Mouse (Mus musculus) heart, embryonic 11.5 days (tissue): Measurements from ENCODE around the gene Fkbp14. TPM values are rescaled to one million over a fixed set of nuclear protein-coding genes. Genes with fewer than 3 reads are reported as not detected.

Experiments
- ATAC-seq: fragments of 200-750 bp; cut with Nextera tagmentation; replicated peaks from 2 replicates; pipeline ENCODE4 v1.8.0; 2017; ENCODE audit warnings: moderate library complexity; ENCODE audit not compliant: insufficient number of reproducible peaks, low FRiP score, low TSS enrichment
- H3K27ac ChIP-seq: fragments of 300-500 bp; sonication (generic); 2 replicates; pipeline ENCODE4 v1.5.1; 2014; ENCODE audit warnings: mild to moderate bottlenecking, low read depth, low read length
- H3K27me3 ChIP-seq: fragments of 300-500 bp; sonication (generic); 2 replicates; pipeline ENCODE4 v1.6.1; 2014; ENCODE audit warnings: mild to moderate bottlenecking, low read length, mixed read lengths; ENCODE audit not compliant: control insufficient read depth, insufficient read depth
- H3K36me3 ChIP-seq: fragments of 300-500 bp; sonication (generic); 2 replicates; pipeline ENCODE4 v1.6.1; 2014; ENCODE audit warnings: mild to moderate bottlenecking, low read length, moderate library complexity, mixed read lengths; ENCODE audit not compliant: control insufficient read depth, insufficient read depth
- H3K4me1 ChIP-seq: fragments of 300-500 bp; sonication (generic); 2 replicates; pipeline ENCODE4 v1.6.1; 2014; ENCODE audit warnings: low read length; ENCODE audit not compliant: control insufficient read depth, insufficient read depth
- H3K4me2 ChIP-seq: fragments of 300-500 bp; sonication (generic); 2 replicates; pipeline ENCODE4 v1.6.1; 2014; ENCODE audit warnings: mild to moderate bottlenecking, moderate library complexity
- H3K4me3 ChIP-seq: fragments of 300-500 bp; sonication (generic); 2 replicates; pipeline ENCODE4 v1.5.1; 2014; ENCODE audit warnings: low read depth, low read length
- H3K9ac ChIP-seq: fragments of 300-500 bp; sonication (generic); 2 replicates; pipeline ENCODE4 v1.6.1; 2014; ENCODE audit warnings: mild to moderate bottlenecking, low read depth, low read length, moderate library complexity
- H3K9me3 ChIP-seq: fragments of 300-500 bp; sonication (generic); replicated peaks from 2 replicates; pipeline ENCODE4 v1.6.1; 2016; ENCODE audit warnings: low read length; ENCODE audit not compliant: control insufficient read depth
- WGBS: fragments of 180-500 bp; shearing (Covaris S2); extraction: QIAGEN DNeasy Blood & Tissue Kit; methylation state at CpG from one replicate; pipeline ENCODE4 v1.1.7; 2014; ENCODE audit not compliant: insufficient replicate concordance; 5-methylcytosine and 5-hydroxymethylcytosine counted together
- polyA plus RNA-seq: library from polyadenylated mRNA; unstranded; fragments of >200 nt; fragmentation: Nextera tagmentation; extraction: Ambion mirVana; gene quantifications from 2 replicates; pipeline ENCODE4 v1.2.1, GENCODE M21; 2014

Fkbp14 gene
- polyA plus RNA-seq: 23.5 and 34.3 TPM in 2 replicates

- Histone ChIP-seq H3K4me2 (peak within 1 kb of the TSS; percentile 87), H3K9ac (peak within 1 kb of the TSS; percentile 12; the same call in 1 of the 2 replicates), H3K9me3 (no peaks in the 10 kb centered on the region), H3K27ac (no peak within 1 kb of the TSS), H3K4me3 (peak within 1 kb of the TSS; percentile 94; the same call in 1 of the 2 replicates), H3K36me3 (no peaks in the 10 kb centered on the region), H3K4me1 (peaks cover 3% of the 10 kb centered on the region; the same call in 1 of the 2 replicates), H3K27me3 (no peaks in the 10 kb centered on the region)
- WGBS: 77% methylated on average over 4 of the region's 4 CpGs
- no peak for ATAC-seq
Observed at GRCm38 (mm10) chr6:54597208-54597607, at the start of gene Fkbp14. Fkbp14 (minus strand) TSS chr6:54597308.

GRCm38 (mm10) chr6:54643181-54643580 is 46.1 kb upstream of the Fkbp14 start:
- no peaks in the 10 kb centered on the region for H3K27me3 ChIP-seq
- H3K4me1 ChIP-seq: peaks cover 3% of the 10 kb centered on the region; the same call in 1 of the 2 replicates
- no peak overlapping the region for H3K27ac ChIP-seq
- ATAC-seq: no peak
- no peak overlapping the region for H3K4me2 ChIP-seq
- no peaks in the 10 kb centered on the region; the same call in 1 of the 2 replicates for H3K36me3 ChIP-seq
- WGBS: 37% methylated on average over 4 of the region's 4 CpGs
- no peak overlapping the region for H3K9ac ChIP-seq
- no peaks in the 10 kb centered on the region for H3K9me3 ChIP-seq
- H3K4me3 ChIP-seq: no peak overlapping the region

- Histone ChIP-seq H3K9me3 (no peaks in the 10 kb centered on the region), H3K27ac (no peak overlapping the region), H3K27me3 (no peaks in the 10 kb centered on the region), H3K4me3 (no peak overlapping the region), H3K4me1 (peaks cover 3% of the 10 kb centered on the region; the same call in 1 of the 2 replicates), H3K9ac (no peak overlapping the region), H3K36me3 (no peaks in the 10 kb centered on the region; the same call in 1 of the 2 replicates), H3K4me2 (no peak overlapping the region)
- WGBS: 88% methylated on average over 2 of the region's 2 CpGs
- ATAC-seq: no peak
Observed at GRCm38 (mm10) chr6:54641953-54642352, 44.8 kb upstream of the Fkbp14 start.

- Histone ChIP-seq H3K27ac (no peak overlapping the region), H3K4me2 (no peak overlapping the region), H3K27me3 (no peaks in the 10 kb centered on the region), H3K9me3 (no peaks in the 10 kb centered on the region), H3K4me3 (no peak overlapping the region), H3K4me1 (peaks cover 3% of the 10 kb centered on the region; the same call in 1 of the 2 replicates), H3K36me3 (no peaks in the 10 kb centered on the region; the same call in 1 of the 2 replicates), H3K9ac (no peak overlapping the region)
- 90% methylated on average over 3 of the region's 3 CpGs for WGBS
- ATAC-seq: no peak
Observed at GRCm38 (mm10) chr6:54639877-54640276, 42.8 kb upstream of the Fkbp14 start.

- no peak for ATAC-seq
- Histone ChIP-seq H3K36me3 (no peaks in the 10 kb centered on the region), H3K4me2 (no peak overlapping the region), H3K27ac (no peak overlapping the region), H3K9me3 (no peaks in the 10 kb centered on the region), H3K4me1 (no peaks in the 10 kb centered on the region), H3K9ac (no peak overlapping the region), H3K4me3 (no peak overlapping the region), H3K27me3 (no peaks in the 10 kb centered on the region)
- 35% methylated on average over 3 of the region's 3 CpGs for WGBS
Observed at GRCm38 (mm10) chr6:54631462-54631861, 34.4 kb upstream of the Fkbp14 start.

GRCm38 (mm10) chr6:54629734-54630133 is 32.6 kb upstream of the Fkbp14 start:
- H3K27me3 ChIP-seq: no peaks in the 10 kb centered on the region
- H3K36me3 ChIP-seq: no peaks in the 10 kb centered on the region; the same call in 1 of the 2 replicates
- H3K9ac ChIP-seq: no peak overlapping the region
- no peak for ATAC-seq
- H3K27ac ChIP-seq: no peak overlapping the region
- no peak overlapping the region for H3K4me3 ChIP-seq
- H3K4me2 ChIP-seq: no peak overlapping the region
- H3K9me3 ChIP-seq: no peaks in the 10 kb centered on the region
- WGBS: 24% methylated on average over 7 of the region's 7 CpGs
- H3K4me1 ChIP-seq: no peaks in the 10 kb centered on the region

- Histone ChIP-seq H3K27ac (no peak overlapping the region), H3K9ac (no peak overlapping the region), H3K4me3 (no peak overlapping the region), H3K4me1 (no peaks in the 10 kb centered on the region), H3K36me3 (peaks cover 3% of the 10 kb centered on the region; the same call in 1 of the 2 replicates), H3K9me3 (no peaks in the 10 kb centered on the region), H3K27me3 (no peaks in the 10 kb centered on the region), H3K4me2 (no peak overlapping the region)
- WGBS: 79% methylated on average over 3 of the region's 3 CpGs
- ATAC-seq: no peak
Observed at GRCm38 (mm10) chr6:54628381-54628780, 31.3 kb upstream of the Fkbp14 start.

- Histone ChIP-seq H3K4me3 (no peak overlapping the region), H3K36me3 (peaks cover 7% of the 10 kb centered on the region; the same call in 1 of the 2 replicates), H3K9ac (no peak overlapping the region), H3K27me3 (no peaks in the 10 kb centered on the region), H3K9me3 (no peaks in the 10 kb centered on the region), H3K4me2 (no peak overlapping the region), H3K4me1 (peaks cover 3% of the 10 kb centered on the region; the same call in 1 of the 2 replicates), H3K27ac (no peak overlapping the region)
- no peak for ATAC-seq
- 70% methylated on average over 4 of the region's 4 CpGs for WGBS
Observed at GRCm38 (mm10) chr6:54620357-54620756, 23.2 kb upstream of the Fkbp14 start.

- no peak overlapping the region for H3K27ac ChIP-seq
- H3K9ac ChIP-seq: no peak overlapping the region
- ATAC-seq: no peak
- no peaks in the 10 kb centered on the region for H3K27me3 ChIP-seq
- H3K4me3 ChIP-seq: no peak overlapping the region
- no peak overlapping the region for H3K4me2 ChIP-seq
- H3K9me3 ChIP-seq: no peaks in the 10 kb centered on the region
- H3K4me1 ChIP-seq: peaks cover 3% of the 10 kb centered on the region; the same call in 1 of the 2 replicates
- WGBS: 64% methylated on average over 7 of the region's 7 CpGs
- H3K36me3 ChIP-seq: peaks cover 5% of the 10 kb centered on the region; the same call in 1 of the 2 replicates
Observed at GRCm38 (mm10) chr6:54619530-54619929, 22.4 kb upstream of the Fkbp14 start.
